Mouse (Mus musculus) heart, postnatal 4 days (tissue): ENCODE measurements around the gene Gm8138. TPM values are rescaled to one million over a fixed set of nuclear protein-coding genes. Genes with fewer than 3 reads are reported as not detected.
"Not testable (repeated sequence)": the region's sequence is repeated elsewhere in the genome, so short reads cannot be mapped to it uniquely, and the experiment has no call there.

Source experiments
- DNase-seq: peaks from one replicate; pipeline ENCODE4 v3.0.0; 2021
- total RNA-seq, 2 experiments: library from RNA; stranded (reverse); gene quantifications; 2 replicates each; pipeline ENCODE4 v1.2.3; 2021

Gm8138 gene
- total RNA-seq = not detected

DNA sequence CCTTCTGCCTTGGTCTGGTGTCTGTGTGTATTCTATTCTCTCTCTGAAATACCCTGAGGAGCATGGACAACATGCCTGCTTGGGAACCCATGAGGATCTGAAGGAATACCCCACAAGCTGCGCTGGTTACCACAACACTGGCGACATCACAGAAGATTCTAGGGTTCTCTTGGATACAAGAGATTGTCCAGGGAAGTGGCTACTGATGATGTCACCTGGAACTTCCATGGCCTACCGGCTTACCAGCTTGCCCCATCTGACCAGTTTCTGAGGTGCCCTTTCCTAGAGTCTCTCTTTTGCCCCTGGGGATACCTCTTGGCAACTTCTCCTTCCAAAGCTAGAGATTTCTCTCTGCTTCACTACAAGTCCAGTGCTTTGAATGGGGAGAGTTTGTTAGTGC lies at the start of gene Gm8138:
Gene Gm8138, minus strand, starts transcription at position 101 of the 400 bp plus-strand sequence.
- DNase-seq = not testable (repeated sequence)

DNA sequence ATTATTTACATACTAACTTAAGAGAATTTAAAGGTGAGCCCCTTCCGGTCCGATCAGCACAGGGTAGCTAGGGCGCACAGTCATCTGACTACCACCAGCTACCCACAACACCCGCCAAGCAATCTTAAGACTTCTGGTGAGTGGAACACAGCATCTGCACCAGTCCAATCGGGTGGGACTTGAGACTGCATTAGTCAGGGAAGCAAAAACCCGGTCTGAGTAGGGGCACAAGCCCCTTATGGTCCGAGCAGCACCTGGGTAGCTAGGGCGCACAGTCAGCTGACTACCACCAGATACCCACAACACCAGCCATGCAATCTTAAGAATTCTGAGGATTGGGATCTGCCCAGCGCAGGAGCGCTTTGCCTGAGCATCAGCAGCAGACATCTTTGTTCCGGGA lies 54.4 kb downstream of the Gm8138 start:
- DNase-seq = not testable (repeated sequence)

Other genes starting within 250 kb of the Gm8138 start
- not detected for gene Gm7233, start 236.5 kb downstream of the Gm8138 start, total RNA-seq
- gene Gm8122, start 181.0 kb downstream of the Gm8138 start, total RNA-seq = not detected
- not detected for gene Gm8126, start 157.7 kb downstream of the Gm8138 start, total RNA-seq
- gene Gm9732, start 141.3 kb downstream of the Gm8138 start, total RNA-seq = not detected
- not detected for gene Gm8127, start 122.5 kb downstream of the Gm8138 start, total RNA-seq
- gene 1700001F09Rik, start 68.5 kb downstream of the Gm8138 start, total RNA-seq = not detected
- under 1 TPM in 1 of 2 experiments, not detected in 1; 0.27 TPM for gene Gm5799, start 127.2 kb upstream of the Gm8138 start, total RNA-seq
- not detected for gene Gm17654, start 162.8 kb upstream of the Gm8138 start, total RNA-seq
- not detected for gene Gm10375, start 191.7 kb upstream of the Gm8138 start, total RNA-seq